31 mouse cellular contexts compared by ENCODE assay signal in genomic region chr3:90581141-90581540, GRCm38 (mm10). TPM values are rescaled to one million over a fixed set of nuclear protein-coding genes. Genes with fewer than 3 reads are reported as not detected.
"Had no signal": no experiment of that assay in that cellular context is flagged by ENCODE, and none has a peak within 500 bp of the region (broad histone marks: within the 10 kb centered on the region; RNA-seq: fewer than 3 reads in every experiment).

No protein-coding gene starts in this region.

- H3K36me3 ChIP-seq: heart, embryonic 10.5 days; heart, embryonic 13.5 days; heart, embryonic 15.5 days; hindbrain, embryonic 13.5 days; hindbrain, embryonic 15.5 days; kidney, embryonic 15.5 days; limb, embryonic 13.5 days; limb, embryonic 15.5 days; liver, embryonic 12.5 days had no signal

- H3K4me2 ChIP-seq: heart, embryonic 13.5 days; heart, embryonic 15.5 days; hindbrain, embryonic 13.5 days; hindbrain, embryonic 15.5 days; kidney, embryonic 15.5 days; limb, embryonic 13.5 days; limb, embryonic 15.5 days; liver, embryonic 12.5 days had no signal

- ATAC-seq: hindbrain, postnatal 0 days; intestine, embryonic 16.5 days; liver, embryonic 12.5 days had no signal

- H3K9me3 ChIP-seq: heart, embryonic 10.5 days; heart, embryonic 13.5 days; heart, embryonic 15.5 days; hindbrain, embryonic 13.5 days; hindbrain, embryonic 15.5 days; kidney, embryonic 15.5 days; limb, embryonic 13.5 days; limb, embryonic 15.5 days; liver, embryonic 12.5 days had no signal

- H3K27ac ChIP-seq: heart, embryonic 10.5 days; heart, embryonic 13.5 days; heart, embryonic 15.5 days; hindbrain, embryonic 13.5 days; hindbrain, embryonic 15.5 days; hindbrain, postnatal 0 days; kidney, embryonic 15.5 days; kidney, postnatal 0 days; limb, embryonic 13.5 days; limb, embryonic 15.5 days; liver, embryonic 12.5 days; liver, embryonic 14.5 days had no signal

- H3K9ac ChIP-seq: heart, embryonic 13.5 days; heart, embryonic 15.5 days; hindbrain, embryonic 13.5 days; hindbrain, embryonic 15.5 days; kidney, embryonic 15.5 days; limb, embryonic 13.5 days; limb, embryonic 15.5 days; liver, embryonic 12.5 days; liver, embryonic 14.5 days had no signal

- DNase-seq: gastrocnemius, postnatal 14 days; gastrocnemius, postnatal 36 days; heart, adult 18-20 months; heart, postnatal 14 days; heart, postnatal 36 days; kidney, adult 11 months; kidney, adult 2 months; kidney, adult 9 months; kidney, postnatal 14 days; kidney, postnatal 36 days; layer of hippocampus, adult 9-11 months; layer of hippocampus, postnatal 36 days; left cerebral cortex, postnatal 4 days had no signal

- H3K4me1 ChIP-seq: hindbrain, embryonic 13.5 days; hindbrain, embryonic 15.5 days; liver, embryonic 12.5 days had no signal

- H3K4me3 ChIP-seq: heart, embryonic 10.5 days; heart, embryonic 13.5 days; heart, embryonic 15.5 days; hindbrain, embryonic 13.5 days; hindbrain, embryonic 15.5 days; kidney, embryonic 15.5 days; limb, embryonic 13.5 days; limb, embryonic 15.5 days; liver, embryonic 12.5 days had no signal

- H3K27me3 ChIP-seq: heart, embryonic 13.5 days; heart, embryonic 15.5 days; hindbrain, embryonic 13.5 days; hindbrain, embryonic 15.5 days; kidney, embryonic 15.5 days; limb, embryonic 13.5 days; limb, embryonic 15.5 days; liver, embryonic 12.5 days had no signal

RNA-seq across cellular contexts. Expression of gene S100a2, which starts 8.9 kb away (rescaled TPM):
- polyA plus RNA-seq: gonadal fat pad, adult 2 months; heart, embryonic 10.5 days; heart, embryonic 13.5 days; heart, embryonic 15.5 days; heart, postnatal 0 days; hindbrain, embryonic 11.5 days; hindbrain, embryonic 13.5 days; hindbrain, embryonic 15.5 days; hindbrain, postnatal 0 days; intestine, embryonic 16.5 days; kidney, adult 2 months; kidney, embryonic 15.5 days; kidney, postnatal 0 days; large intestine, adult 2 months; limb, embryonic 13.5 days; limb, embryonic 15.5 days; liver, adult 2 months; liver, embryonic 12.5 days; liver, embryonic 14.5 days had no signal

RNA-seq across cellular contexts. Expression of gene Gm42674, which starts 20.6 kb away (rescaled TPM):
- polyA plus RNA-seq: gonadal fat pad, adult 2 months; heart, embryonic 10.5 days; heart, embryonic 13.5 days; heart, embryonic 15.5 days; heart, postnatal 0 days; hindbrain, embryonic 11.5 days; hindbrain, embryonic 13.5 days; hindbrain, embryonic 15.5 days; hindbrain, postnatal 0 days; intestine, embryonic 16.5 days; kidney, adult 2 months; kidney, embryonic 15.5 days; kidney, postnatal 0 days; large intestine, adult 2 months; limb, embryonic 13.5 days; limb, embryonic 15.5 days; liver, adult 2 months; liver, embryonic 12.5 days; liver, embryonic 14.5 days had no signal

RNA-seq across cellular contexts. Expression of gene S100a3, which starts 20.8 kb away (rescaled TPM):
- polyA plus RNA-seq: kidney, embryonic 15.5 days; liver, adult 2 months had no signal

RNA-seq across cellular contexts. Expression of gene S100a5, which starts 27.2 kb away (rescaled TPM):
- polyA plus RNA-seq: gonadal fat pad, adult 2 months; heart, embryonic 10.5 days; heart, embryonic 13.5 days; heart, embryonic 15.5 days; heart, postnatal 0 days; hindbrain, embryonic 11.5 days; hindbrain, embryonic 13.5 days; hindbrain, embryonic 15.5 days; hindbrain, postnatal 0 days; kidney, adult 2 months; kidney, embryonic 15.5 days; large intestine, adult 2 months; limb, embryonic 13.5 days; limb, embryonic 15.5 days; liver, adult 2 months; liver, embryonic 12.5 days; liver, embryonic 14.5 days had no signal
